Mouse (Mus musculus) Patski (cell line): Measurements from ENCODE around the gene Gm30302. TPM values are rescaled to one million over a fixed set of nuclear protein-coding genes. Genes with fewer than 3 reads are reported as not detected.
"Not testable (repeated sequence)": the region's sequence is repeated elsewhere in the genome, so short reads cannot be mapped to it uniquely, and the experiment has no call there.

Experiments
- ATAC-seq: fragments of 100-300 bp; one replicate; pipeline ENCODE4 v1.8.0; 2021
- CTCF ChIA-PET: fragments of 350-600 bp; sonication (Branson Sonifier 250); formaldehyde crosslinking; loops from one replicate; lab custom pipeline; 2022; ENCODE audit warnings: inconsistent platforms; lab: Charles Lee
- POLR2A ChIA-PET: fragments of 350-600 bp; sonication (Branson Sonifier 250); formaldehyde crosslinking; loops from one replicate; lab custom pipeline; 2022; ENCODE audit warnings: antibody characterized with exemption, inconsistent platforms; lab: Charles Lee
- DNase-seq: peaks from one replicate; pipeline ENCODE4 v3.0.0-alpha.2; 2011; ENCODE audit warnings: low read depth, low spot score
- H3K27me3 ChIP-seq: fragments of 371-371 bp; one replicate; pipeline ENCODE4 v1.5.1; 2021
- CTCF ChIP-seq: fragments of 100-300 bp; IDR thresholded peaks from one replicate; pipeline ENCODE4 v1.5.1; 2021
- in situ Hi-C: fragments of 300-500 bp; cut with MboI; formaldehyde crosslinking; loops from 3 replicates; pipeline ENCODE4 v1.11.1; 2018; ENCODE audit warnings: low pct_unique_long_range_greater_than_20kb, mixed read lengths
- polyA plus RNA-seq: library from polyadenylated mRNA; unstranded; gene quantifications from one replicate; pipeline ENCODE4 v1.2.3, GENCODE M21; 2021

The Gm30302 gene
- polyA plus RNA-seq, 1 experiment from 2014 or later = not detected

- POLR2A ChIA-PET = no interaction called here
Measured at GRCm38 (mm10) chr13:49788563-49789393, 10.0 kb downstream of the Gm30302 start.

GRCm38 (mm10) chr13:49783899-49784298 is 14.9 kb downstream of the Gm30302 start:
- TF ChIP-seq CTCF = no peak
- POLR2A ChIA-PET = no interaction called here
- in situ Hi-C loops = no loop called here
- H3K27me3 ChIP-seq = peaks cover 3% of the 10 kb centered on the region
- DNase-seq (no peak), ATAC-seq (no peak)
- CTCF ChIA-PET = no interaction called here

More at GRCm38 (mm10) chr13:49788563-49789393, 10.0 kb downstream of the Gm30302 start:
- no peak for TF ChIP-seq CTCF
- ATAC-seq (no peak), DNase-seq (no peak)
- peaks cover 13% of the 10 kb centered on the region for H3K27me3 ChIP-seq
- in situ Hi-C loops = no loop called here
- CTCF ChIA-PET = no interaction called here

- H3K27me3 ChIP-seq, CTCF ChIA-PET, in situ Hi-C loops, DNase-seq, POLR2A ChIA-PET, ATAC-seq: not testable (repeated sequence)
Measured at GRCm38 (mm10) chr13:49771536-49771935, 27.3 kb downstream of the Gm30302 start.

- DNase-seq (no peak), ATAC-seq (no peak)
- no peak for TF ChIP-seq CTCF
- ChIA-PET POLR2A (no interaction called here), CTCF (no interaction called here)
- in situ Hi-C loops = no loop called here
- no peaks in the 10 kb centered on the region for H3K27me3 ChIP-seq
Measured at GRCm38 (mm10) chr13:49769111-49769510, 29.7 kb downstream of the Gm30302 start.

- in situ Hi-C loops = no loop called here
- CTCF ChIA-PET = no interaction called here
- ATAC-seq (no peak), DNase-seq (no peak)
- TF ChIP-seq CTCF = no peak
- no peaks in the 10 kb centered on the region for H3K27me3 ChIP-seq
- POLR2A ChIA-PET = no interaction called here
Measured at GRCm38 (mm10) chr13:49768048-49768447, 30.8 kb downstream of the Gm30302 start.

- ChIA-PET CTCF (no interaction called here), POLR2A (interaction anchor here (0.5 kb wide), 1 partner anchor 34 kb away, joined by 3 read pairs; no protein-coding TSS in a partner anchor)
- in situ Hi-C loops = no loop called here
- ATAC-seq (no peak), DNase-seq (no peak)
- no peaks in the 10 kb centered on the region for H3K27me3 ChIP-seq
- no peak for TF ChIP-seq CTCF
Measured at GRCm38 (mm10) chr13:49766269-49766668, 32.5 kb downstream of the Gm30302 start.

- ATAC-seq (no peak), DNase-seq (no peak)
- H3K27me3 ChIP-seq = no peaks in the 10 kb centered on the region
Measured at GRCm38 (mm10) chr13:49765306-49765705, 33.5 kb downstream of the Gm30302 start.

GRCm38 (mm10) chr13:49762208-49762607 is 36.6 kb downstream of the Gm30302 start:
- CTCF ChIA-PET = no interaction called here
- in situ Hi-C loops = no loop called here
- ATAC-seq = no peak

More at GRCm38 (mm10) chr13:49765306-49765705, 33.5 kb downstream of the Gm30302 start:
- ChIA-PET CTCF (no interaction called here), POLR2A (no interaction called here)
- no peak for TF ChIP-seq CTCF
- in situ Hi-C loops = no loop called here

GRCm38 (mm10) chr13:49760675-49761074 is 38.1 kb downstream of the Gm30302 start:
- CTCF ChIA-PET = no interaction called here
- in situ Hi-C loops = no loop called here

More at GRCm38 (mm10) chr13:49762208-49762607, 36.6 kb downstream of the Gm30302 start:
- POLR2A ChIA-PET = no interaction called here
- no peak for TF ChIP-seq CTCF
- DNase-seq = no peak
- no peaks in the 10 kb centered on the region for H3K27me3 ChIP-seq

GRCm38 (mm10) chr13:49757966-49758365 is 40.8 kb downstream of the Gm30302 start:
- POLR2A ChIA-PET = no interaction called here
- ATAC-seq = no peak
- no peak for TF ChIP-seq CTCF

More at GRCm38 (mm10) chr13:49760675-49761074, 38.1 kb downstream of the Gm30302 start:
- DNase-seq = no peak
- no peak for ATAC-seq
- POLR2A ChIA-PET = no interaction called here
- H3K27me3 ChIP-seq = no peaks in the 10 kb centered on the region
- TF ChIP-seq CTCF = no peak

GRCm38 (mm10) chr13:49756591-49756990 is 42.2 kb downstream of the Gm30302 start:
- peaks cover 3% of the 10 kb centered on the region for H3K27me3 ChIP-seq
- ChIA-PET CTCF (no interaction called here), POLR2A (no interaction called here)
- in situ Hi-C loops = no loop called here
- TF ChIP-seq CTCF = no peak
- no peak for DNase-seq
- ATAC-seq = no peak

More at GRCm38 (mm10) chr13:49757966-49758365, 40.8 kb downstream of the Gm30302 start:
- CTCF ChIA-PET = no interaction called here
- peaks cover under 1% of the 10 kb centered on the region for H3K27me3 ChIP-seq
- no peak for DNase-seq
- in situ Hi-C loops = no loop called here
